Mouse (Mus musculus): ENCODE results near the gene Pum3. TPM values are rescaled to one million over a fixed set of nuclear protein-coding genes. Genes with fewer than 3 reads are reported as not detected.

Pum3 gene
- total RNA-seq (2021): 80.2 and 91.7 TPM in 2 replicates
- long read RNA-seq, transcript Pum3-201 (18 exons, 3,471 nt): major isoform, 78 of 127 reads
- long read RNA-seq, partial matches to known transcripts: 36 of 127 reads
- long read RNA-seq, other reads (novel, unspliced or antisense): 12 of 127 reads

- peak; percentile 90 for DNase-seq
Observed at GRCm38 (mm10) chr19:27429745-27430251, at the start of gene Pum3. TSS of gene Pum3 (minus strand) at chr19:27429825.

GRCm38 (mm10) chr19:27466691-27467090 lies 37.1 kb upstream of the Pum3 start:
- DNase-seq: no peak

GRCm38 (mm10) chr19:27462656-27463055 lies 33.0 kb upstream of the Pum3 start:
- no peak for DNase-seq

- peak; percentile 75 for DNase-seq
Observed at GRCm38 (mm10) chr19:27450458-27450857, 20.8 kb upstream of the Pum3 start.

- DNase-seq: peak; percentile 3
Observed at GRCm38 (mm10) chr19:27447515-27447914, 17.9 kb upstream of the Pum3 start.

GRCm38 (mm10) chr19:27441106-27441505 lies 11.5 kb upstream of the Pum3 start:
- DNase-seq: no peak

- DNase-seq: no peak
Observed at GRCm38 (mm10) chr19:27437982-27438652, 8.5 kb upstream of the Pum3 start.

- DNase-seq: peak; percentile 5
Observed at GRCm38 (mm10) chr19:27430406-27430805, 781 bp upstream of the Pum3 start.

- DNase-seq: no peak
Observed at GRCm38 (mm10) chr19:27429281-27429680, 344 bp downstream of the Pum3 start.

- DNase-seq: no peak
Observed at GRCm38 (mm10) chr19:27427865-27428264, 1.8 kb downstream of the Pum3 start.

GRCm38 (mm10) chr19:27426451-27426850 lies 3.2 kb downstream of the Pum3 start:
- no peak for DNase-seq

- DNase-seq: peak; percentile 23
Observed at GRCm38 (mm10) chr19:27425656-27426055, 4.0 kb downstream of the Pum3 start.

- DNase-seq: no peak
Observed at GRCm38 (mm10) chr19:27417375-27417774, 12.2 kb downstream of the Pum3 start.

- peak; percentile 66 for DNase-seq
Observed at GRCm38 (mm10) chr19:27416569-27416968, 13.1 kb downstream of the Pum3 start.

GRCm38 (mm10) chr19:27411340-27411739 lies 18.3 kb downstream of the Pum3 start:
- DNase-seq: no peak

GRCm38 (mm10) chr19:27410751-27411150 lies 18.9 kb downstream of the Pum3 start:
- no peak for DNase-seq

- DNase-seq: no peak
Observed at GRCm38 (mm10) chr19:27409782-27410181, 19.8 kb downstream of the Pum3 start.

- DNase-seq: no peak
Observed at GRCm38 (mm10) chr19:27409196-27409595, 20.4 kb downstream of the Pum3 start.

- no peak for DNase-seq
Observed at GRCm38 (mm10) chr19:27397797-27398196, 31.8 kb downstream of the Pum3 start.

- DNase-seq: no peak
Observed at GRCm38 (mm10) chr19:27397223-27397622, 32.4 kb downstream of the Pum3 start.

- DNase-seq: no peak
Observed at GRCm38 (mm10) chr19:27396719-27397118, 32.9 kb downstream of the Pum3 start.

- DNase-seq: no peak
Observed at GRCm38 (mm10) chr19:27395936-27396335, 33.7 kb downstream of the Pum3 start.

GRCm38 (mm10) chr19:27395481-27395880 lies 34.1 kb downstream of the Pum3 start:
- no peak for DNase-seq

Measured in adrenal gland, postnatal 25 days (tissue).